Mouse (Mus musculus): ENCODE data around the gene Paox.

The Paox gene

GRCm38 (mm10) chr7:140172936-140173335, 57.3 kb downstream of the Paox start, which contains the start of gene Olfr523:
Olfr523 (plus strand) TSS chr7:140173217.
- DNase-seq (ENCODE audit: low read depth), result no peak

DNA sequence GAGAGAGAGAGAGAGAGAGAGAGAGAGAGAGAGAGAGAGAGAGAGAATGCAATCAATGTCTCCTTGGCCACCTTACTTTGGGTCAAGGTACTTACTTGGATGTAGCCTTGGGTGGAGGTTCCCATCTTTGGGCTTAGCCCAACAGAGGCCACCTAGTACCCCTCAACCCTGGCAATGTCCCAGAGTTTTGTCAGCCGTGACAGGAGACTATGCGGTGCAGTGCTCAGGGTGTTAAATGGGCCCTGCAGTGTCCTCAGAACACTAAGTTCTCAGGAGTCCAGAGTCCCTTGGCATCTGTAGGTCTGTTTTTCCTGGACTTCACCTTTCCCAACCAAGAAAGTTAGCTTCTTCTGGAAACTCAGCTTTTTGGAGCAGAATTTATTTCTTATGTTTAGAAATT, 63.6 kb downstream of the Paox start:
- no peak for DNase-seq (ENCODE audit: low read depth)

DNA sequence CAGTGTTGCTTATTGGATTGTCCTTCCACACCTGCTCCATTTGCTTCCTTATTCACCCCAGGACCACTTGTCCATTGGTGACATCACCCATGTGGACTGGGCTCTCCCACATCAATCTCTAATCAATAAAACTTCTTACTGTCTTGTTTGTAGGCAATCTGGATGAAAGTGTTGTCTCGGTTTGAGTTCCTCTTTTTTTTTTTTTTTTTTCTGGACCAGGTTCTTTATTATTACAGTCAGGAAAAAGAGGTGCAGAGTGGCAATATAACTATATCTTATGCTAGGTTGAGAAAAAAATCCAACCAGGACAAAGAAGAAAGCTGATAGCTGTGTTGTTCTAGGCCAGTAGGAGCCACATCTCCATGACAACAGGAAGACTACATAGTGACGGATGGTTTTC, 65.1 kb downstream of the Paox start:
- no peak for DNase-seq (ENCODE audit: low read depth)

DNA sequence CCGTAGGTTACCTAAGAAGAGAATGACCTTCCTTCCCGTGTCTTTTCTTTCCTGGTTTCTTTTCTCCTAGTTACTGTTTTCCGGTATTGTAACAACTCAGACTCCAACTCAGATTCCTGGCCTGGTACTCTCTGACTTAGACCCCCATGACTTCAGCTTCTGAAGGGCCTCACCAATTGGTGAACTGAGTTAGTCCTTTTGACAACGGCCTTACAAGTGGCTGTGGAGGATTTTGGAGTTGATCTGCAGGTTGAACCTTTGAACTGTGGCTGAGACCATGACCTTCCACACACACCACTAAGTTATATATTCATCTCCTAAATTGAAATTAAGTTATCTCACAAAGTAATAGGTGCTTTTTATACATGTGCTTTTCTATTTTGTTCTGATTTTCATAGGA, 68.6 kb downstream of the Paox start:
- no peak for DNase-seq (ENCODE audit: low read depth)

Measured in fibroblast of lung, adult 2 months (primary cell).